Mouse (Mus musculus) forebrain, postnatal 0 days (tissue): ENCODE data around the gene Chl1. TPM values are rescaled to one million over a fixed set of nuclear protein-coding genes. Genes with fewer than 3 reads are reported as not detected.

ENCODE experiments used
- ATAC-seq: fragments of 200-750 bp; cut with Nextera tagmentation; 2 replicates; pipeline ENCODE4 v1.8.0; 2017; ENCODE audit warnings: mild to moderate bottlenecking, moderate library complexity
- DNase-seq: peaks from one replicate; pipeline ENCODE4 v3.0.0-alpha.2; 2015
- H3K27ac ChIP-seq: fragments of 300-500 bp; sonication (generic); 2 replicates; pipeline ENCODE4 v1.5.1; 2014; ENCODE audit warnings: low read depth, mild to moderate bottlenecking, antibody characterized with exemption, low read length, moderate library complexity, mixed read lengths
- H3K27me3 ChIP-seq: fragments of 300-500 bp; sonication (generic); 2 replicates; pipeline ENCODE4 v1.6.1; 2014; ENCODE audit warnings: mild to moderate bottlenecking, low read length, mixed read lengths; ENCODE audit not compliant: insufficient read depth
- H3K36me3 ChIP-seq: fragments of 300-500 bp; sonication (generic); 2 replicates; pipeline ENCODE4 v1.6.1; 2014; ENCODE audit warnings: mild to moderate bottlenecking, moderate library complexity; ENCODE audit not compliant: insufficient read depth
- H3K4me1 ChIP-seq: fragments of 300-500 bp; sonication (generic); 2 replicates; pipeline ENCODE4 v1.6.1; 2014; ENCODE audit warnings: antibody characterized with exemption; ENCODE audit not compliant: insufficient read depth
- H3K4me2 ChIP-seq: fragments of 300-500 bp; sonication (generic); 2 replicates; pipeline ENCODE4 v1.6.1; 2014; ENCODE audit warnings: low read depth, mild to moderate bottlenecking, moderate library complexity
- H3K4me3 ChIP-seq: fragments of 300-500 bp; sonication (generic); 2 replicates; pipeline ENCODE4 v1.5.1; 2014; ENCODE audit warnings: low read depth, low read length, mixed read lengths
- H3K9ac ChIP-seq: fragments of 300-500 bp; sonication (generic); 2 replicates; pipeline ENCODE4 v1.6.1; 2014; ENCODE audit warnings: mild to moderate bottlenecking
- H3K9me3 ChIP-seq: fragments of 300-500 bp; sonication (generic); 2 replicates; pipeline ENCODE4 v1.6.1; 2016; ENCODE audit warnings: low read length
- CTCF ChIP-seq: sonication (generic); IDR thresholded peaks from 2 replicates; pipeline ENCODE4 v1.5.1; 2016; ENCODE audit warnings: antibody characterized with exemption, control low read depth, low read depth
- WGBS: fragments of 180-500 bp; shearing (Covaris S2); extraction: QIAGEN DNeasy Blood & Tissue Kit; methylation state at CpG from one replicate; pipeline ENCODE4 v1.1.7; 2014; 5-methylcytosine and 5-hydroxymethylcytosine counted together
- polyA plus RNA-seq: library from polyadenylated mRNA; unstranded; fragments of >200 nt; fragmentation: Nextera tagmentation; extraction: Ambion mirVana; gene quantifications from 2 replicates; pipeline ENCODE4 v1.2.1, GENCODE M21; 2015
- total RNA-seq: library from RNA; depleted of rRNA; stranded (reverse); fragments of >200 nt; gene quantifications from 2 replicates; pipeline ENCODE4 v1.2.3, GENCODE M21; 2014

The Chl1 gene
- total and polyA plus RNA-seq, 2 experiments from 2014 or later, result 173 to 347 TPM

DNA sequence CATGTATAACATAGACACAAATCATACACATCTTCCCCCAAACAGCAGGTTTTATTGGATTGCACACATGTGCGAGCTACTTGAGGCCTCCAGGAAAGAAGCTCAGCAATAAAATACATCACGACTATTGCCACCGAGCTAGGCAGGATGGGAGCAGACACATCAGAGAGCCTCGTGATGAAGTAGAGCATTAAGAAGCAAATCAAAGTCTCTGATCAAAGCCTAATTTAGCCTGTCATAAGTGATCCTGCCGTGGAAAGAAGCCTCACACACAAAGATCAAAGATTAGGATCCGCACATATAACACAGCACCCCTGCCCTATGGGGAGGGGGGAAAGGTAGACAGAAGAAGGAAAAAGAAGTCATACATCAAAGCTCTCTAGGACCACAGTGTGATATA is 54.4 kb downstream of the Chl1 start:
- Histone ChIP-seq H3K27ac (no peak overlapping the region), H3K4me1 (peaks cover 3% of the 10 kb centered on the region; the same call in 1 of the 2 replicates), H3K9me3 (no peaks in the 10 kb centered on the region), H3K4me2 (no peak overlapping the region), H3K36me3 (no peaks in the 10 kb centered on the region), H3K4me3 (no peak overlapping the region), H3K27me3 (no peaks in the 10 kb centered on the region), H3K9ac (no peak overlapping the region)
- 56% methylated on average over 6 of the region's 6 CpGs for WGBS
- ATAC-seq, result no peak
- TF ChIP-seq CTCF, result no peak
- DNase-seq, result peak; percentile 29

DNA sequence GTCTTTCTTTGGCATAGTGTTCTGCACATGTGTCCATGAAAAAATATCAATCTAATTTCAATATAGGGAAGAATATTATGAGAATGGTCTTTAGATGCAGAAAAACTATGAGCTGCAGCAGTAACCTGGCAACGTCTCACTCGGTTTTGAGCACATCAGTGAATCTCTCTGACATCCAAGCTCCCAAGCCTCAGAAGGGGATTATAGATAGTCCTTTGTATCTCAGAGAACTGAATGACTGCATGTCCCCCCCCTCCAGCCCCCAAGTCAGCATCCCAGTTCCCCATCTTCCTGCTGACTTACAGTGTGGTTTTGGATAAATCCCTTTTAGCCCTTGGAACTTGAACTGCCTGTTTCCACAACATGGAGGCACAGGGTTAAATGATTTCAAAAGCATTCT is 56.9 kb downstream of the Chl1 start:
- H3K36me3 ChIP-seq, result no peaks in the 10 kb centered on the region
- no peak overlapping the region for H3K9ac ChIP-seq
- H3K4me1 ChIP-seq, result peaks cover 3% of the 10 kb centered on the region; the same call in 1 of the 2 replicates
- no peak overlapping the region for H3K4me3 ChIP-seq
- no peak for TF ChIP-seq CTCF
- 17% methylated on average over 2 of the region's 2 CpGs for WGBS
- no peaks in the 10 kb centered on the region for H3K27me3 ChIP-seq
- no peak overlapping the region for H3K27ac ChIP-seq
- H3K4me2 ChIP-seq, result no peak overlapping the region
- DNase-seq (peak; percentile 6), ATAC-seq (0 out of 2 replicates have a peak, but pooled peaks have one; percentile 36)
- H3K9me3 ChIP-seq, result no peaks in the 10 kb centered on the region

- no peak for TF ChIP-seq CTCF
- 74% methylated on average over 1 of the region's 1 CpGs for WGBS
- Histone ChIP-seq H3K9me3 (no peaks in the 10 kb centered on the region), H3K27me3 (no peaks in the 10 kb centered on the region), H3K4me3 (no peak overlapping the region), H3K9ac (no peak overlapping the region), H3K4me1 (no peaks in the 10 kb centered on the region), H3K4me2 (no peak overlapping the region), H3K36me3 (no peaks in the 10 kb centered on the region), H3K27ac (no peak overlapping the region)
- DNase-seq (no peak), ATAC-seq (no peak)
Measured at GRCm38 (mm10) chr6:103572659-103573058, 62.3 kb downstream of the Chl1 start.

DNA sequence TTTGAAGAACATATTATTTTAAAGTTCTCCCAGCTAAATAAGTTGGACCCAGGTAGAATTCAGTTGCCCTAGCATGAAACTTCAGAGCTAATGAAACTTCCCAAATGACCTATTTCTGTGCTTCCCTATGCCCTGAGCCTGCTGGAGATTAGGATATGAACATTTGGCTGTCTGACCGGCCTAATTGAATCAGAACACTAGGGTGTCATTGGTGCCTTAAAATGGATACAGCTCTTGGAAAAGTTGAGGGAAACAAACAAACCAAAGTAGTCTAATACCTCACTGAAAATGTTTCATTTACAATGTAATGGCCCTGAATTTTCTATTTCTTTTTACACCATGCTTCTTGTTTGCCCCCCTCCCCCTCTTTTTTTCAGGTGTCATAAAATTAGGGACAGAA is 73.8 kb downstream of the Chl1 start:
- Histone ChIP-seq H3K9ac (no peak overlapping the region), H3K4me1 (no peaks in the 10 kb centered on the region), H3K9me3 (no peaks in the 10 kb centered on the region), H3K4me2 (no peak overlapping the region), H3K27me3 (no peaks in the 10 kb centered on the region), H3K27ac (no peak overlapping the region), H3K36me3 (no peaks in the 10 kb centered on the region), H3K4me3 (no peak overlapping the region)
- ATAC-seq (no peak), DNase-seq (no peak)
- TF ChIP-seq CTCF, result no peak
- 94% methylated on average over 1 of the region's 1 CpGs for WGBS

DNA sequence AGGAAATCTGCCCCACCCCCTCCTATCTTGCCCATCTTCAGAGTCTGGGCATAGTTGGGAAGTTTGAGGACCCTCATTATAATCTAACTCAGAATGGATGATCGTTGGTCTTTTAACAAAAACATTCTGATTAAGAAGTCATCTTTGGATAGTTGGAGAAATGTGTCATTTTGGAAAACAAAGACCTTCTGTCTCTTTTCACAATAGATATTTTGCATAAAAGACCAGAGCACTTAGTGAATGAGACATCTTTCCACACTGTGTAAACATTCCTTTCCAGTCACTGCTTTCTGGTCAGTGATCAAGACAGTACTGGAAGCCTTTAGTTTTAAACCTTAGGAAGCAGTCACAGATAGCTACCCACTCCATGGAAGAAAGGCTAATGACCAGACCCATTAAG is 75.3 kb downstream of the Chl1 start:
- no peak overlapping the region for H3K4me2 ChIP-seq
- H3K36me3 ChIP-seq, result no peaks in the 10 kb centered on the region
- WGBS, result 31% methylated on average over 1 of the region's 1 CpGs
- DNase-seq (no peak), ATAC-seq (no peak)
- no peak overlapping the region for H3K9ac ChIP-seq
- no peaks in the 10 kb centered on the region for H3K9me3 ChIP-seq
- no peaks in the 10 kb centered on the region for H3K27me3 ChIP-seq
- no peak overlapping the region for H3K27ac ChIP-seq
- H3K4me1 ChIP-seq, result no peaks in the 10 kb centered on the region
- H3K4me3 ChIP-seq, result no peak overlapping the region
- no peak for TF ChIP-seq CTCF

GRCm38 (mm10) chr6:103586081-103586480 is 75.7 kb downstream of the Chl1 start:
- no peak overlapping the region for H3K4me2 ChIP-seq
- no peak overlapping the region for H3K4me3 ChIP-seq
- H3K27me3 ChIP-seq, result no peaks in the 10 kb centered on the region
- no peak for TF ChIP-seq CTCF
- no peak for ATAC-seq
- WGBS, result 57% methylated on average over 1 of the region's 1 CpGs
- no peaks in the 10 kb centered on the region for H3K4me1 ChIP-seq
- H3K36me3 ChIP-seq, result no peaks in the 10 kb centered on the region
- no peaks in the 10 kb centered on the region for H3K9me3 ChIP-seq
- no peak overlapping the region for H3K27ac ChIP-seq
- no peak for DNase-seq
- H3K9ac ChIP-seq, result no peak overlapping the region

- Histone ChIP-seq H3K4me1 (no peaks in the 10 kb centered on the region), H3K27ac (0 out of 2 replicates have a peak overlapping the region, but pooled peaks have one; percentile 10), H3K4me3 (no peak overlapping the region), H3K27me3 (no peaks in the 10 kb centered on the region), H3K9me3 (no peaks in the 10 kb centered on the region), H3K9ac (no peak overlapping the region), H3K4me2 (no peak overlapping the region), H3K36me3 (no peaks in the 10 kb centered on the region)
- DNase-seq (no peak), ATAC-seq (no peak)
- no peak for TF ChIP-seq CTCF
- WGBS, result 30% methylated on average over 4 of the region's 4 CpGs
Measured at GRCm38 (mm10) chr6:103602070-103602469, 91.7 kb downstream of the Chl1 start.

GRCm38 (mm10) chr6:103610656-103611055 is 100.3 kb downstream of the Chl1 start:
- Histone ChIP-seq H3K4me1 (peaks cover 2% of the 10 kb centered on the region; the same call in 1 of the 2 replicates), H3K9me3 (no peaks in the 10 kb centered on the region), H3K27me3 (no peaks in the 10 kb centered on the region), H3K36me3 (no peaks in the 10 kb centered on the region), H3K4me2 (no peak overlapping the region), H3K4me3 (no peak overlapping the region), H3K27ac (no peak overlapping the region), H3K9ac (no peak overlapping the region)
- ATAC-seq (no peak), DNase-seq (no peak)
- 56% methylated on average over 3 of the region's 3 CpGs for WGBS
- no peak for TF ChIP-seq CTCF
